Mouse (Mus musculus) bone marrow, adult 2 months (tissue): ENCODE measurements at regions not wholly inside any gene's neighbourhood (a gene's known extent, or its start where the extent isn't known, plus 50 kb on each side); places are given as distances from the start of the nearest gene placed in this dataset.

ENCODE experiments used
- H3K27ac ChIP-seq: fragments of 200-500 bp; 2 replicates; pipeline ENCODE4 v1.5.1; 2012; ENCODE audit warnings: low read depth, mild to moderate bottlenecking, control low read depth, inconsistent platforms, low read length; ENCODE audit not compliant: control insufficient read depth, poor library complexity, insufficient read depth
- H3K4me1 ChIP-seq: fragments of 200-500 bp; 2 replicates; pipeline ENCODE4 v1.6.1; 2011; ENCODE audit warnings: low read length; ENCODE audit not compliant: control insufficient read depth, insufficient read depth
- H3K4me3 ChIP-seq: fragments of 200-500 bp; replicated peaks from 2 replicates; pipeline ENCODE3; 2011; ENCODE audit warnings: mild to moderate bottlenecking, low read depth, low read length, control low read depth; ENCODE audit not compliant: control insufficient read depth
- CTCF ChIP-seq: fragments of 200-500 bp; IDR thresholded peaks from 2 replicates; pipeline ENCODE4 v1.5.1; 2011; ENCODE audit warnings: low read length, control low read depth; ENCODE audit not compliant: control insufficient read depth, insufficient read depth
- POLR2A ChIP-seq: fragments of 200-500 bp; IDR thresholded peaks from 2 replicates; pipeline ENCODE4 v1.6.1; 2011; ENCODE audit warnings: low read depth, mild to moderate bottlenecking, control low read depth, low read length, borderline replicate concordance; ENCODE audit not compliant: control insufficient read depth
- WGBS: fragments of 180-500 bp; shearing (Covaris S2); methylation state at CpG from one replicate; pipeline ENCODE4 v1.1.7; 2018; 5-methylcytosine and 5-hydroxymethylcytosine counted together

- TF ChIP-seq POLR2A (no peak), CTCF (no peak)
- Histone ChIP-seq H3K4me3 (peak overlapping the region; percentile 8), H3K4me1 (no peaks in the 10 kb centered on the region), H3K27ac (no peak overlapping the region)
- WGBS = 11% methylated on average over 35 of the region's 35 CpGs
Observed at GRCm38 (mm10) chr16:21310636-21311615, 106.4 kb downstream of the Ephb3 start.

- H3K4me1 ChIP-seq = no peaks in the 10 kb centered on the region
- TF ChIP-seq CTCF (no peak), POLR2A (no peak)
- no peak overlapping the region for H3K27ac ChIP-seq
- no peak overlapping the region for H3K4me3 ChIP-seq
Observed at GRCm38 (mm10) chr16:21311781-21312180, 107.2 kb downstream of the Ephb3 start.

GRCm38 (mm10) chr16:21315751-21316151, 107.2 kb upstream of the Vps8 start:
- TF ChIP-seq POLR2A (no peak), CTCF (no peak)
- no peaks in the 10 kb centered on the region for H3K4me1 ChIP-seq
- no peak overlapping the region for H3K27ac ChIP-seq
- no peak overlapping the region for H3K4me3 ChIP-seq
- 22% methylated on average over 6 of the region's 6 CpGs for WGBS

- WGBS = 65% methylated on average over 7 of the region's 7 CpGs
- no peaks in the 10 kb centered on the region for H3K4me1 ChIP-seq
- TF ChIP-seq POLR2A = no peak
- no peak for TF ChIP-seq CTCF
Observed at GRCm38 (mm10) chr16:21318009-21318639, 104.8 kb upstream of the Vps8 start.

GRCm38 (mm10) chr16:21318640-21319365, 104.1 kb upstream of the Vps8 start:
- no peaks in the 10 kb centered on the region for H3K4me1 ChIP-seq
- WGBS = 55% methylated on average over 9 of the region's 9 CpGs
- TF ChIP-seq CTCF (no peak), POLR2A (no peak)
- no peak overlapping the region for H3K4me3 ChIP-seq
- no peak overlapping the region for H3K27ac ChIP-seq

More at GRCm38 (mm10) chr16:21318009-21318639, 104.8 kb upstream of the Vps8 start:
- Histone ChIP-seq H3K27ac (no peak overlapping the region), H3K4me3 (no peak overlapping the region)

- no peak overlapping the region for H3K4me3 ChIP-seq
- H3K27ac ChIP-seq = no peak overlapping the region
- WGBS = 66% methylated on average over 2 of the region's 2 CpGs
- no peaks in the 10 kb centered on the region for H3K4me1 ChIP-seq
- TF ChIP-seq POLR2A = no peak
- TF ChIP-seq CTCF = no peak
Observed at GRCm38 (mm10) chr16:21320284-21320683, 102.6 kb upstream of the Vps8 start.

- Histone ChIP-seq H3K4me3 (no peak overlapping the region), H3K4me1 (no peaks in the 10 kb centered on the region)
- 78% methylated on average over 18 of the region's 18 CpGs for WGBS
Observed at GRCm38 (mm10) chr16:21321188-21322070, 101.5 kb upstream of the Vps8 start.

More at GRCm38 (mm10) chr16:21321188-21322070, 101.5 kb upstream of the Vps8 start:
- H3K27ac ChIP-seq = no peak overlapping the region
- TF ChIP-seq POLR2A (no peak), CTCF (no peak)
